Mouse (Mus musculus) intestine, postnatal 0 days (tissue): ENCODE measurements around the gene Nhp2. TPM values are rescaled to one million over a fixed set of nuclear protein-coding genes. Genes with fewer than 3 reads are reported as not detected.

Experiments used
- ATAC-seq: fragments of 200-750 bp; cut with Nextera tagmentation; 2 replicates; pipeline ENCODE4 v1.8.0; 2017; ENCODE audit warnings: mild to moderate bottlenecking, moderate TSS enrichment, moderate library complexity
- H3K27ac ChIP-seq: fragments of 300-500 bp; sonication (generic); 2 replicates; pipeline ENCODE4 v1.5.1; 2014; ENCODE audit warnings: mild to moderate bottlenecking, low read depth, low read length, moderate library complexity
- H3K27me3 ChIP-seq: fragments of 300-500 bp; sonication (generic); replicated peaks from 2 replicates; pipeline ENCODE4 v1.6.1; 2014; ENCODE audit warnings: low read length, mixed read lengths; ENCODE audit not compliant: control insufficient read depth, insufficient read depth
- H3K36me3 ChIP-seq: fragments of 300-500 bp; sonication (generic); 2 replicates; pipeline ENCODE4 v1.6.1; 2014; ENCODE audit warnings: mild to moderate bottlenecking, moderate library complexity; ENCODE audit not compliant: control insufficient read depth, insufficient read depth
- H3K4me1 ChIP-seq: fragments of 300-500 bp; sonication (generic); replicated peaks from 2 replicates; pipeline ENCODE4 v1.6.1; 2014; ENCODE audit warnings: antibody characterized with exemption, low read length, mixed read lengths; ENCODE audit not compliant: control insufficient read depth, insufficient read depth
- H3K4me2 ChIP-seq: fragments of 300-500 bp; sonication (generic); replicated peaks from 2 replicates; pipeline ENCODE4 v1.6.1; 2014; ENCODE audit warnings: low read depth, mild to moderate bottlenecking, moderate library complexity
- H3K4me3 ChIP-seq: fragments of 300-500 bp; sonication (generic); 2 replicates; pipeline ENCODE4 v1.5.1; 2014; ENCODE audit warnings: low read depth, low read length
- H3K9ac ChIP-seq: fragments of 300-500 bp; sonication (generic); 2 replicates; pipeline ENCODE4 v1.6.1; 2014; ENCODE audit warnings: mild to moderate bottlenecking, low read depth, low read length
- H3K9me3 ChIP-seq: fragments of 300-500 bp; sonication (generic); 2 replicates; pipeline ENCODE4 v1.6.1; 2016; ENCODE audit warnings: mixed run types; ENCODE audit not compliant: control insufficient read depth
- CTCF ChIP-seq: sonication (generic); IDR thresholded peaks from 2 replicates; pipeline ENCODE4 v1.5.1; 2016; ENCODE audit warnings: low read depth, mild to moderate bottlenecking, control low read depth, antibody characterized with exemption, moderate library complexity
- WGBS: fragments of 180-500 bp; shearing (Covaris S2); extraction: QIAGEN DNeasy Blood & Tissue Kit; methylation state at CpG from one replicate; pipeline ENCODE4 v1.1.7; 2014; 5-methylcytosine and 5-hydroxymethylcytosine counted together
- polyA plus RNA-seq: library from polyadenylated mRNA; unstranded; fragments of >200 nt; fragmentation: Nextera tagmentation; extraction: Ambion mirVana; gene quantifications from 2 replicates; pipeline ENCODE4 v1.2.1, GENCODE M21; 2015

Nhp2 gene
- polyA plus RNA-seq, 1 experiment from 2014 or later, result 101 TPM

DNA sequence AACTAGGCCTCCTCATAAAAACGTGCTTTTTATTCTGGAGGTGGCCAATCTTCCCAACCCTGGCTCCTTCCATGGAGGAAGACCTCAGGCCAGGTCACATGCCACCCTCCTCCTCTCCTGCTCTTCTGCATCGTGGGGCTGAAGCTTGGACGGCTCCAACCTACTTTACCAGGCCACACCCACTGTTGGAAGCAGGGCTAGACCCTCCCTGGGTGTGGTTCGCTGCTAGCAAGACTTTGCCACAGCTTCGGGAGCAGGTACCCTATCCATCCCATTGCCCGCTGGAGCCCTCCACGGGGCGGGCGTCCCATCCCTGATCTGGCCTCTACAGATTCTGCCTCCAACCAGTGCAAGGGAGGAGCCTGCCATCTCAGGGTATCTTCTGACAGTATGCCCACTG lies 23.7 kb downstream of the Nhp2 start:
- 0 out of 2 replicates have a peak, but pooled peaks cover 3% of the 10 kb centered on the region for H3K4me1 ChIP-seq
- H3K27ac ChIP-seq, result no peak overlapping the region
- peaks cover 21% of the 10 kb centered on the region for H3K36me3 ChIP-seq
- no peaks in the 10 kb centered on the region for H3K27me3 ChIP-seq
- no peak for ATAC-seq
- no peak overlapping the region for H3K4me2 ChIP-seq
- H3K4me3 ChIP-seq, result no peak overlapping the region
- H3K9ac ChIP-seq, result no peak overlapping the region
- no peak for TF ChIP-seq CTCF
- H3K9me3 ChIP-seq, result no peaks in the 10 kb centered on the region
- 62% methylated on average over 9 of the region's 9 CpGs for WGBS

DNA sequence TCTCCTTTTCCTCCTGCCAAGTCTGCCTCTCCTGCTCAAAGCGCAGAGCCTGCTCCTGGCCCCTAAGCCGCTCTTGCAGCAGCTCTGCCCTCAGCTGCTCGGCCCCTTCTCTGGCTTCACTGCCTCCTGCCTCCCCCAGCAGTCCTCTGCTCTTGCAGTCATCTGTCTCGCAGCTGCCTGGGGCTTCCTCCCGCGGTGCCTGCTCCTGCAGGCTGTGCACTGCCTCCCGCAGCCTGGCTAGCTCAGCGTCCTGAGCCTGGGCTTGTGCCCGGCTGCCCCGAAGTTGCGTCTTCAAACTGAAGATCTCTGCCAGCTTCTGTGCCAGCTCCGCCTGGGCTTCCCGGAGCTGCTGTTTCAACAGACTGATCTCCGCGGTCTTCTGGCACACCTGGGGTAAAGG lies 24.2 kb downstream of the Nhp2 start:
- no peak overlapping the region for H3K4me2 ChIP-seq
- H3K9ac ChIP-seq, result no peak overlapping the region
- 62% methylated on average over 15 of the region's 15 CpGs for WGBS
- H3K4me1 ChIP-seq, result 0 out of 2 replicates have a peak, but pooled peaks cover 3% of the 10 kb centered on the region
- no peaks in the 10 kb centered on the region for H3K27me3 ChIP-seq
- H3K36me3 ChIP-seq, result peaks cover 21% of the 10 kb centered on the region
- H3K4me3 ChIP-seq, result no peak overlapping the region
- no peaks in the 10 kb centered on the region for H3K9me3 ChIP-seq
- H3K27ac ChIP-seq, result no peak overlapping the region
- no peak for TF ChIP-seq CTCF
- ATAC-seq, result no peak

DNA sequence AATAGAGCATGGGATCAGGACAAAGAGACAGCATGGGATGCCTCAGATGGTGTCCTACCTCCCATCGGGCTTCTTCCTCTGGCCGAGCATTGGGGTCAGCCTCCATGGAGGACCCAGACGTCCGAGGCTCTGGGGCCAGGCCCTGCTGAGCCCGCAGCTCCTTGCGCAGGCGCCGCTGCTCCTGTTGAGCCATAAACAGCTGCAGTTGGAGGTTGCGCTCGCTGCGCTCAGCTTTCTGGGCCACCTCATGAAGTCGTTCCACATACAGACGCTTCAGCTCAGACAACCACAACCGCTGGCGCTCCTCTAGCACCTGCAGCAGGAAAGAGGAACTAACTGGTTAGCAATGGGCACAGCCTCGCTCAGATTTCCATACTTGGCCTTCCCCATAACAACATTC lies 24.7 kb downstream of the Nhp2 start:
- Histone ChIP-seq H3K4me1 (0 out of 2 replicates have a peak, but pooled peaks cover 3% of the 10 kb centered on the region), H3K9ac (no peak overlapping the region), H3K4me3 (no peak overlapping the region), H3K27me3 (no peaks in the 10 kb centered on the region), H3K27ac (no peak overlapping the region), H3K9me3 (no peaks in the 10 kb centered on the region), H3K4me2 (no peak overlapping the region), H3K36me3 (peaks cover 21% of the 10 kb centered on the region)
- no peak for ATAC-seq
- WGBS, result 85% methylated on average over 16 of the region's 16 CpGs
- TF ChIP-seq CTCF, result no peak

DNA sequence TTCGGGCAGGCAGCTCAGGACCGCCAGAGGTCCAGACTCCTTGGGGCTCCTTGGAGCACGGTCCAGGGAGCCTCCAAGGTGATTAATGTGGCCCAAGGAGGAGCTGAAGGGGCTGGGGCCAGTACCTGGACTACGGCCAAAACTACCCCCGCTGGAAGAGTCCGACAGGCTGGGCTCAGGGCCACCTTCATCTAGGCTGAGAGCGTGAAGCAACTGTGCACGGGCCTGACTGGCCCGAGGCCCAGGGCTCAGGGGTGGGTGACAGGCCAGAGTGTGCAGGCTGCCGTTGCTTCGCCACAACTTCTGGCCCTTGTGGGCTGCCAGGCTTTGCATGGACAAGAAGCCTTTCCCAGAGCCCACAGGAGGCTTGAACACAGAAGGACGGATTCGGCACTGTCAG lies 25.8 kb downstream of the Nhp2 start:
- H3K9me3 ChIP-seq, result no peaks in the 10 kb centered on the region
- H3K4me2 ChIP-seq, result no peak overlapping the region
- ATAC-seq, result no peak
- H3K9ac ChIP-seq, result no peak overlapping the region
- no peaks in the 10 kb centered on the region for H3K27me3 ChIP-seq
- WGBS, result 75% methylated on average over 13 of the region's 13 CpGs
- no peak for TF ChIP-seq CTCF
- no peak overlapping the region for H3K4me3 ChIP-seq
- H3K4me1 ChIP-seq, result peaks cover 8% of the 10 kb centered on the region
- H3K27ac ChIP-seq, result no peak overlapping the region
- peaks cover 21% of the 10 kb centered on the region for H3K36me3 ChIP-seq

DNA sequence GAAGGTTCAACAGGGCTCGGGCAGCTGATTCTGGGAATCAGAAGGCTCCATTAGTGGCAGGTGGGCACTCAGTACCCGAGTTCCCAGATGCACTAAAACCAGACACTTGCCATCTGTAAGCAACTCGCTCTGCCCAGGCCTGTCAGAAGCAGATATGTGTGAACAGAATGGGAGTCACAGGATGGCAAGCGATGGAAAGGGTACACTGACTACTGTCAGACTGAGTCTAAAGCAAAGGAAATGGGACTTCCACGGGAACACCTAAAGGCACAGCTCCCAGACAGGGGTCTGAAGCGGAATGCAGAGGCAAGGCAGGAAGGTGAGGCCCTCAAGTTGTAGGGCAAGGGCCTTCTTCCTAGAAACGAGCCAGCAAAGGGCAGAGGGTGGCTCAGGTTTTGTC lies 26.7 kb downstream of the Nhp2 start:
- no peak overlapping the region for H3K4me3 ChIP-seq
- TF ChIP-seq CTCF, result no peak
- H3K4me1 ChIP-seq, result peaks cover 8% of the 10 kb centered on the region
- H3K9me3 ChIP-seq, result no peaks in the 10 kb centered on the region
- no peaks in the 10 kb centered on the region for H3K27me3 ChIP-seq
- H3K9ac ChIP-seq, result no peak overlapping the region
- H3K4me2 ChIP-seq, result no peak overlapping the region
- peaks cover 21% of the 10 kb centered on the region for H3K36me3 ChIP-seq
- no peak overlapping the region for H3K27ac ChIP-seq
- whole genome bisulfite sequencing, result 83% methylated on average over 7 of the region's 7 CpGs
- ATAC-seq, result no peak

DNA sequence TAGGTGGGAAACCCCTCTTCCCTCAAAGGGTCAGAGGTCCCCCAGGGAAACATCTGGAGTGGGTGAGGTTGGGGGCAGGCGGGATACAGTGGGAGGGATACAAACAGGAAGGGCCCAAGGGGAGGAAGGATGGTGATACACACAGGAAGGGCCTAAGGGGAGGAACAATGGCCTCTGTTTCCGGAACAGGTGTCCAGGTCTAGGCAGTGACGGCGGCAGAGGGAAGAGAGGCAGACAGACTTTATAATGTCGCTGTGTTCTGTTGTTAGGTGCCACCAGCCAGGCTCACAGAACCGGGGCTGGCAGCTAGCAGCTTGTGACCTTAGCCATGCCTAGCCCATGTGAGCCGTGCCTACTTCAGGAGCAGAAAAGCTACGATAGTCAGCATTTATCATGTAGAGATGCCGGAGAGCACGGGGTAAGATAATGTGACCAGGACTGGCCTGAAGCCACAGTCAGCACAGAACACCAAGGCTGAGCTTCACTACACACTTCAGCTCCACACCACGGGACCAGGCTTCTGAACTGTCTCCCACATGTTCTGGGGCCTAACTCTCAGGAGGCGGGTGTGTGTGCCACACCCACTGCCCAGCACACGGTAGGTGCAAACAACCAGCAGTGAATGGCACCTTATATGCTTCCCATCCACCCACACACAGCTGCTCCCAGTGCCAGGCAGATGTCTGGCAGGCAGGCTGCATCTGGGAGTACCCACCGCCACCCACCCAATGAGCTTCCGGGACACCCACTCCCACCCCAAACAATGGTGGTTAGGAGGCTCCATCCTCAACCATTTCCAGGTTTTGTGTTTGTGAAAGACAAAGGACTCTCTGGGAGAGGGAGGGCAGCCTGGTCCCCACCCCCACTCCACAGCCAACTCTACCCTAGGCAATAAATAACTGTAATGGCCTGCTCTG lies 27.5 kb downstream of the Nhp2 start:
- no peak overlapping the region for H3K4me3 ChIP-seq
- TF ChIP-seq CTCF, result no peak
- peak; percentile 22; the same call in 1 of the 2 replicates for ATAC-seq
- no peaks in the 10 kb centered on the region for H3K27me3 ChIP-seq
- WGBS, result 52% methylated on average over 15 of the region's 15 CpGs
- no peak overlapping the region for H3K9ac ChIP-seq
- peaks cover 21% of the 10 kb centered on the region for H3K36me3 ChIP-seq
- peaks cover 8% of the 10 kb centered on the region for H3K4me1 ChIP-seq
- H3K4me2 ChIP-seq, result peak overlapping the region; percentile 21
- no peaks in the 10 kb centered on the region for H3K9me3 ChIP-seq
- H3K27ac ChIP-seq, result peak overlapping the region; percentile 62
